8 mouse cellular contexts compared by ENCODE assay signal in genomic region chr7:64391479-64391878, GRCm38 (mm10). TPM values are rescaled to one million over a fixed set of nuclear protein-coding genes. Genes with fewer than 3 reads are reported as not detected.
DNase-seq lines count a peak whose midpoint lies in the region; ATAC-seq and TF ChIP-seq lines count a peak whose summit lies in the region.

No protein-coding gene starts in this region.

- H3K4me2 ChIP-seq in forebrain, embryonic 14.5 days (ENCODE audit: low read length): peak overlapping the region; percentile 67
- H3K4me2 ChIP-seq in limb, embryonic 15.5 days: peak overlapping the region; percentile 89

- peak overlapping the region; percentile 94 for H3K27ac ChIP-seq in left cerebral cortex, adult 2 months
- H3K27ac ChIP-seq in forebrain, embryonic 14.5 days (ENCODE audit: low read depth, low read length): no peak overlapping the region
- peak overlapping the region; percentile 90 for H3K27ac ChIP-seq in limb, embryonic 15.5 days
- no peak overlapping the region for H3K27ac ChIP-seq in olfactory bulb, adult 2 months (ENCODE audit: insufficient read depth, low read depth, low read length)

- H3K4me1 ChIP-seq in forebrain, embryonic 14.5 days (ENCODE audit: control insufficient read depth, insufficient read depth, low read length): peaks cover 8% of the 10 kb centered on the region
- peaks cover 12% of the 10 kb centered on the region for H3K4me1 ChIP-seq in limb, embryonic 15.5 days
- H3K4me1 ChIP-seq in olfactory bulb, adult 2 months (ENCODE audit: control insufficient read depth, insufficient read depth, low read length): peaks cover 3% of the 10 kb centered on the region

- H3K4me3 ChIP-seq in left cerebral cortex, adult 2 months: peak overlapping the region; percentile 79
- peak overlapping the region; percentile 67 for H3K4me3 ChIP-seq in forebrain, embryonic 14.5 days (ENCODE audit: low read depth, low read length)
- peak overlapping the region; percentile 67 for H3K4me3 ChIP-seq in limb, embryonic 15.5 days
- H3K4me3 ChIP-seq in olfactory bulb, adult 2 months (ENCODE audit: insufficient read depth, low read depth, low read length): peak overlapping the region; percentile 90

- peak overlapping the region; percentile 68 for H3K9ac ChIP-seq in forebrain, embryonic 14.5 days (ENCODE audit: low read length)
- H3K9ac ChIP-seq in limb, embryonic 15.5 days: peak overlapping the region; percentile 46

- no peaks in the 10 kb centered on the region for H3K27me3 ChIP-seq in forebrain, embryonic 14.5 days (replicated peaks; ENCODE audit: control insufficient read depth, insufficient read depth, low read length)
- no peaks in the 10 kb centered on the region for H3K27me3 ChIP-seq in limb, embryonic 15.5 days

- 5% methylated on average over 8 of the region's 8 CpGs for WGBS in forebrain, embryonic 14.5 days
- WGBS in limb, embryonic 15.5 days: 5% methylated on average over 8 of the region's 8 CpGs
- WGBS in olfactory bulb, adult 2 months: under 1% methylated on average over 8 of the region's 8 CpGs

- no peak for ATAC-seq in forebrain, embryonic 14.5 days
- no peak for ATAC-seq in limb, embryonic 15.5 days (ENCODE audit: insufficient number of reproducible peaks, low FRiP score, low TSS enrichment, low read depth)

- H3K36me3 ChIP-seq in forebrain, embryonic 14.5 days (ENCODE audit: control insufficient read depth, insufficient read depth, low read length): peaks cover 27% of the 10 kb centered on the region
- H3K36me3 ChIP-seq in limb, embryonic 15.5 days: peaks cover 23% of the 10 kb centered on the region

- TF ChIP-seq CTCF in left cerebral cortex, adult 2 months (IDR thresholded peaks at IDR 0.05): no peak
- no peak for TF ChIP-seq CTCF in olfactory bulb, adult 2 months (IDR thresholded peaks at IDR 0.05; ENCODE audit: insufficient read depth, low read depth, low read length)

- DNase-seq in left cerebral cortex, adult 2 months (ENCODE audit: extremely low spot score in 1 of 2, low spot score in 2 of 2): no peak
- no peak for DNase-seq in left cerebral cortex, postnatal 25 days (ENCODE audit: low spot score in 2 of 2)
- DNase-seq in ZHBTc4 (ENCODE audit: low read depth, low spot score): peak; percentile 33
- DNase-seq in forebrain, embryonic 14.5 days (ENCODE audit: low spot score): peak; percentile 3
- no peak for DNase-seq in layer of hippocampus, adult 9-10 months (ENCODE audit: low spot score)
- DNase-seq in left cerebral cortex, adult 9 months (ENCODE audit: low spot score in 2 of 2): no peak

- H3K9me3 ChIP-seq in forebrain, embryonic 14.5 days (replicated peaks; ENCODE audit: control insufficient read depth, low read length): no peaks in the 10 kb centered on the region
- H3K9me3 ChIP-seq in limb, embryonic 15.5 days: no peaks in the 10 kb centered on the region

- intact Hi-C loops in left cerebral cortex, adult 2 months (cut with DNase I): loop anchor here (5.0 kb wide), 1 partner anchor 111 kb away; the partner anchor contains the start of gene Apba2
- intact Hi-C loops in left cerebral cortex, postnatal 25 days (cut with DNase I): loop anchor here (5.0 kb wide), 1 partner anchor 351 kb away; no protein-coding TSS in a partner anchor

- no peak for TF ChIP-seq POLR2A in olfactory bulb, adult 2 months (IDR thresholded peaks at IDR 0.05; ENCODE audit: insufficient read depth, low read depth, low read length)

RNA-seq across cellular contexts. Expression of gene Mphosph10, which starts 0.6 kb away (rescaled TPM):
- total RNA-seq in left cerebral cortex, adult 2 months (2021): 10 to 100 TPM; 20.4 to 20.7 TPM
- total RNA-seq in left cerebral cortex, postnatal 25 days (2021): 10 to 100 TPM; 17.7 to 18.2 TPM
- 25.9 and 28.0 TPM in 2 replicates for polyA plus RNA-seq in forebrain, embryonic 14.5 days (2014; fragmentation: Nextera tagmentation; extraction: Ambion mirVana)
- polyA plus RNA-seq in limb, embryonic 15.5 days (2015; fragmentation: Nextera tagmentation; extraction: Ambion mirVana): 40.6 and 43.2 TPM in 2 replicates
- polyA plus RNA-seq in olfactory bulb, adult 2 months (2012; ENCODE audit: insufficient read depth, insufficient read length, low replicate concordance, missing spikeins): not detected in 2 replicates

RNA-seq across cellular contexts. Expression of gene Mcee, which starts 0.9 kb away (rescaled TPM):
- total RNA-seq in left cerebral cortex, adult 2 months (2021): 10 to 100 TPM; 45.8 to 49.5 TPM
- total RNA-seq in left cerebral cortex, postnatal 25 days (2021): 10 to 100 TPM; 47.3 to 47.4 TPM
- 40.3 and 42.2 TPM in 2 replicates for polyA plus RNA-seq in forebrain, embryonic 14.5 days (2014; fragmentation: Nextera tagmentation; extraction: Ambion mirVana)
- polyA plus RNA-seq in limb, embryonic 15.5 days (2015; fragmentation: Nextera tagmentation; extraction: Ambion mirVana): 64.9 and 65.5 TPM in 2 replicates
- polyA plus RNA-seq in olfactory bulb, adult 2 months (2012; ENCODE audit: insufficient read depth, insufficient read length, low replicate concordance, missing spikeins): not detected in 2 replicates

RNA-seq across cellular contexts. Expression of gene Fan1, which starts 17.6 kb away (rescaled TPM):
- 10 to 100 TPM; 10.7 to 10.9 TPM for total RNA-seq in left cerebral cortex, adult 2 months (2021)
- total RNA-seq in left cerebral cortex, postnatal 25 days (2021): 1 to 10 TPM; 9.4 to 10.0 TPM
- polyA plus RNA-seq in forebrain, embryonic 14.5 days (2014; fragmentation: Nextera tagmentation; extraction: Ambion mirVana): 3.5 and 4.6 TPM in 2 replicates
- polyA plus RNA-seq in limb, embryonic 15.5 days (2015; fragmentation: Nextera tagmentation; extraction: Ambion mirVana): 6.3 and 8.0 TPM in 2 replicates
- not detected in 2 replicates for polyA plus RNA-seq in olfactory bulb, adult 2 months (2012; ENCODE audit: insufficient read depth, insufficient read length, low replicate concordance, missing spikeins)

Comparison
In these comparisons a context has a peak if more than half of its experiments do, and no peak if none do; other contexts are left out.
1. DNase-seq: peak in ZHBTc4 (single experiment) and forebrain, embryonic 14.5 days (single experiment); none in left cerebral cortex, adult 2 months (0 of 2), left cerebral cortex, postnatal 25 days (0 of 2), layer of hippocampus, adult 9-10 months (single experiment) and left cerebral cortex, adult 9 months (0 of 2).
2. H3K27ac ChIP-seq: peak in left cerebral cortex, adult 2 months (single experiment) and limb, embryonic 15.5 days (single experiment); none in forebrain, embryonic 14.5 days (single experiment) and olfactory bulb, adult 2 months (single experiment).
3. RNA of gene Mcee, which starts 0.9 kb away (polyA plus RNA-seq): 64.9 to 65.5 TPM in limb, embryonic 15.5 days and 40.3 to 42.2 TPM in forebrain, embryonic 14.5 days; not detected in olfactory bulb, adult 2 months; every median in the first group is over 10 times any median in the second.
4. Peak in every context shown above with its lines, with median percentiles within 50 percentile points of each other: H3K4me3 ChIP-seq.